Mouse (Mus musculus) midbrain, embryonic 15.5 days (tissue): Measurements from ENCODE around the gene Ppp5c. TPM values are rescaled to one million over a fixed set of nuclear protein-coding genes. Genes with fewer than 3 reads are reported as not detected.

Experiments
- ATAC-seq: fragments of 200-750 bp; cut with Nextera tagmentation; replicated peaks from 2 replicates; pipeline ENCODE4 v1.8.0; 2017; ENCODE audit warnings: moderate TSS enrichment
- H3K27ac ChIP-seq: fragments of 300-500 bp; sonication (generic); 2 replicates; pipeline ENCODE4 v1.5.1; 2015; ENCODE audit warnings: mild to moderate bottlenecking, inconsistent platforms
- H3K27me3 ChIP-seq: fragments of 300-500 bp; sonication (generic); replicated peaks from 2 replicates; pipeline ENCODE4 v1.6.1; 2015; ENCODE audit warnings: inconsistent platforms
- H3K36me3 ChIP-seq: fragments of 300-500 bp; sonication (generic); replicated peaks from 2 replicates; pipeline ENCODE4 v1.6.1; 2015; ENCODE audit warnings: inconsistent platforms
- H3K4me1 ChIP-seq: fragments of 300-500 bp; sonication (generic); 2 replicates; pipeline ENCODE4 v1.6.1; 2015; ENCODE audit warnings: inconsistent platforms
- H3K4me2 ChIP-seq: fragments of 300-500 bp; sonication (generic); 2 replicates; pipeline ENCODE4 v1.6.1; 2015; ENCODE audit warnings: inconsistent platforms, mild to moderate bottlenecking, moderate library complexity
- H3K4me3 ChIP-seq: fragments of 300-500 bp; sonication (generic); 2 replicates; pipeline ENCODE4 v1.5.1; 2015; ENCODE audit warnings: mild to moderate bottlenecking, inconsistent platforms
- H3K9ac ChIP-seq: fragments of 300-500 bp; sonication (generic); 2 replicates; pipeline ENCODE4 v1.6.1; 2015; ENCODE audit warnings: mild to moderate bottlenecking, inconsistent platforms
- H3K9me3 ChIP-seq: fragments of 300-500 bp; sonication (generic); 2 replicates; pipeline ENCODE4 v1.6.1; 2016; ENCODE audit warnings: inconsistent platforms
- WGBS: fragments of 180-500 bp; shearing (Covaris S2); methylation state at CpG from one replicate; pipeline ENCODE4 v1.1.7; 2015; ENCODE audit warnings: mixed read lengths; 5-methylcytosine and 5-hydroxymethylcytosine counted together
- polyA plus RNA-seq: library from polyadenylated mRNA; unstranded; fragments of >200 nt; fragmentation: Nextera tagmentation; extraction: Ambion mirVana; gene quantifications from 2 replicates; pipeline ENCODE4 v1.2.1, GENCODE M21; 2015

The Ppp5c gene
- polyA plus RNA-seq, 1 experiment from 2014 or later = 124 TPM

- Histone ChIP-seq H3K9ac (no peak overlapping the region), H3K4me1 (peaks cover 67% of the 10 kb centered on the region), H3K36me3 (no peaks in the 10 kb centered on the region), H3K9me3 (no peaks in the 10 kb centered on the region), H3K4me2 (peak overlapping the region; percentile 39), H3K27ac (peak overlapping the region; percentile 96), H3K27me3 (no peaks in the 10 kb centered on the region), H3K4me3 (no peak overlapping the region)
- 21% methylated on average over 15 of the region's 15 CpGs for WGBS
- peak; percentile 71 for ATAC-seq
Observed at GRCm38 (mm10) chr7:16956410-16957265, 71.1 kb downstream of the Ppp5c start.

DNA sequence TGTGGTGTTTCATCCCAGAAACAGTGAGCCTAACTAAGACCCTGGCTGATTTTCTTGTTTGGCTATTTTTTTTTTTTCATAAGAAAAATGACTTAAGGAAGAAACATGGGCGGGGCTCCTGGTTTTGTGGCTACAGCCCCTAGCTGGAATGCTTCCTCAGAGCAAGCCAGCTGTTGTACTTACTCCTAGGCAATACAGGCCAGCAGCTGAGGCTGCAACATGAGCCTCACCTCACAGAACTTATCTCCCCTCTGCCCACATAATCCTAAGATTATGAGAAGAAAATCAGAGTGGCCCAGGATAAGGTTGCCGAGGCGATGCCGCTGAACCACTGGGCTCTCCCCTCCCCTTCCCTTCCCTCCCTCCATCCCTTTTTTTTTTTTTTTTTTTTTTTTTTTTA lies 72.0 kb downstream of the Ppp5c start:
- no peaks in the 10 kb centered on the region for H3K27me3 ChIP-seq
- peak overlapping the region; percentile 96 for H3K27ac ChIP-seq
- WGBS = 68% methylated on average over 4 of the region's 4 CpGs
- H3K9me3 ChIP-seq = no peaks in the 10 kb centered on the region
- no peaks in the 10 kb centered on the region for H3K36me3 ChIP-seq
- H3K9ac ChIP-seq = no peak overlapping the region
- no peak overlapping the region for H3K4me3 ChIP-seq
- no peak for ATAC-seq
- H3K4me1 ChIP-seq = peaks cover 62% of the 10 kb centered on the region
- no peak overlapping the region for H3K4me2 ChIP-seq

Other genes starting within 250 kb of the Ppp5c start
- gene Slc1a5, start 246.6 kb downstream of the Ppp5c start, polyA plus RNA-seq = 12.4 and 14.3 TPM in 2 replicates
- 205 and 227 TPM in 2 replicates for gene Strn4, start 212.0 kb downstream of the Ppp5c start, polyA plus RNA-seq
- 51.9 and 55.1 TPM in 2 replicates for gene Fkrp, start 211.2 kb downstream of the Ppp5c start, polyA plus RNA-seq
- 6.7 TPM in 2 replicates for gene Prkd2, start 185.0 kb downstream of the Ppp5c start, polyA plus RNA-seq
- gene Dact3, start 152.6 kb downstream of the Ppp5c start, polyA plus RNA-seq = 4.7 and 4.8 TPM in 2 replicates
- 9.7 and 16.6 TPM in 2 replicates for gene Gng8, start 136.1 kb downstream of the Ppp5c start, polyA plus RNA-seq
- 0.42 and 0.43 TPM in 2 replicates for gene Ptgir, start 121.4 kb downstream of the Ppp5c start, polyA plus RNA-seq
- 351 and 370 TPM in 2 replicates for gene Calm3, start 103.8 kb downstream of the Ppp5c start, polyA plus RNA-seq
- gene Pnmal2, start 83.2 kb downstream of the Ppp5c start, polyA plus RNA-seq = 198 and 205 TPM in 2 replicates
- gene Pnmal1, start 68.2 kb downstream of the Ppp5c start, polyA plus RNA-seq = 74.5 and 76.1 TPM in 2 replicates
- gene Gm42372, start 44.8 kb downstream of the Ppp5c start, polyA plus RNA-seq = 6.8 and 7.1 TPM in 2 replicates
- gene Ccdc8, start 35.2 kb downstream of the Ppp5c start, polyA plus RNA-seq = 6.4 and 6.8 TPM in 2 replicates
- gene Hif3a, start 34.5 kb upstream of the Ppp5c start, polyA plus RNA-seq = 4.7 and 5.2 TPM in 2 replicates
- gene Psg16, start 46.1 kb upstream of the Ppp5c start, polyA plus RNA-seq = 4.4 and 6.1 TPM in 2 replicates
- gene Ceacam3, start 122.4 kb upstream of the Ppp5c start, polyA plus RNA-seq = not detected in 2 replicates
- not detected in 2 replicates for gene Psg29, start 175.6 kb upstream of the Ppp5c start, polyA plus RNA-seq